Mouse (Mus musculus) inflammation-experienced regulatory T-cells, adult 16 weeks (primary cell): ENCODE results near the gene Dtymk. TPM values are rescaled to one million over a fixed set of nuclear protein-coding genes. Genes with fewer than 3 reads are reported as not detected.

Source experiments
- polyA plus RNA-seq: library from polyadenylated mRNA; unstranded; fragments of 100-300 nt; shearing (Covaris generic); gene quantifications from one replicate; pipeline ENCODE4 v1.2.1, GENCODE M21; 2017

Gene Dtymk
- polyA plus RNA-seq: 149 TPM

GRCm38 (mm10) chr1:93801741-93802238, at the start of gene Dtymk:
Gene Dtymk (minus strand): TSS chr1:93801934.

GRCm38 (mm10) chr1:93824609-93825008, 22.9 kb upstream of the Dtymk start, which contains the start of gene D2hgdh:
Gene D2hgdh (plus strand): TSS chr1:93824909.

GRCm38 (mm10) chr1:93803556-93804507, 2.1 kb upstream of the Dtymk start, which contains the start of gene Ing5:
Gene Ing5 (plus strand): TSS chr1:93803965.

GRCm38 (mm10) chr1:93754573-93755290, 47.0 kb downstream of the Dtymk start, which contains the start of gene Thap4:
Gene Thap4 (minus strand): TSS chr1:93754864.

GRCm38 (mm10) chr1:93751290-93751689, 50.4 kb downstream of the Dtymk start, which contains the start of gene Atg4b:
Gene Atg4b (plus strand): TSS chr1:93751500.

Other genes with a start within 250 kb of the Dtymk start
- 169 TPM for gene Stk25, start 143.3 kb downstream of the Dtymk start, polyA plus RNA-seq
- gene Bok, start 116.3 kb downstream of the Dtymk start, polyA plus RNA-seq: not detected
- 127 TPM for gene Atg4b, start 50.4 kb downstream of the Dtymk start, polyA plus RNA-seq
- gene Thap4, start 47.1 kb downstream of the Dtymk start, polyA plus RNA-seq: 20.2 TPM
- 39.5 TPM for gene Ing5, start 2.0 kb upstream of the Dtymk start, polyA plus RNA-seq
- gene D2hgdh, start 23.0 kb upstream of the Dtymk start, polyA plus RNA-seq: 33.9 TPM
- gene Gal3st2, start 59.4 kb upstream of the Dtymk start, polyA plus RNA-seq: not detected
- gene Gal3st2b, start 116.4 kb upstream of the Dtymk start, polyA plus RNA-seq: 0.17 TPM
- gene Gal3st2c, start 188.6 kb upstream of the Dtymk start, polyA plus RNA-seq: 0.06 TPM
- not detected for gene Neu4, start 218.5 kb upstream of the Dtymk start, polyA plus RNA-seq